Mouse (Mus musculus) layer of hippocampus, postnatal 10 days (tissue): ENCODE results near the gene Creb3. TPM values are rescaled to one million over a fixed set of nuclear protein-coding genes. Genes with fewer than 3 reads are reported as not detected.
"Not testable (repeated sequence)": the region's sequence is repeated elsewhere in the genome, so short reads cannot be mapped to it uniquely, and the experiment has no call there.

Experiments used
- DNase-seq, 2 experiments: peaks; one replicate each; pipeline ENCODE4 v3.0.0; 2021; ENCODE audit warnings: low spot score in 2 of 2
- total RNA-seq, 2 experiments: library from RNA; stranded (reverse); gene quantifications; 2 replicates each; pipeline ENCODE4 v1.2.3; 2021

Creb3 gene
- total RNA-seq, 2 experiments from 2014 or later = 65.9 to 75.4 TPM

- DNase-seq = no peak
These were observed 20.1 kb downstream of the Creb3 start for GRCm38 (mm10) chr4:43582241-43582640.

GRCm38 (mm10) chr4:43583421-43583820 lies 21.3 kb downstream of the Creb3 start:
- DNase-seq = no peak

GRCm38 (mm10) chr4:43584444-43585416 lies 22.6 kb downstream of the Creb3 start, which contains the start of gene Msmp:
Gene Msmp (minus strand): TSS chr4:43584494.
- no peak for DNase-seq

- DNase-seq = no peak
These were observed 23.6 kb downstream of the Creb3 start for GRCm38 (mm10) chr4:43585682-43586081.

- DNase-seq = no peak
These were observed 24.3 kb downstream of the Creb3 start for GRCm38 (mm10) chr4:43586411-43586810.

GRCm38 (mm10) chr4:43587681-43588080 lies 25.5 kb downstream of the Creb3 start:
- DNase-seq = no peak

GRCm38 (mm10) chr4:43591543-43591942 lies 29.4 kb downstream of the Creb3 start:
- DNase-seq = no peak

- DNase-seq = no peak
These were observed 29.8 kb downstream of the Creb3 start for GRCm38 (mm10) chr4:43591961-43592360.

GRCm38 (mm10) chr4:43593453-43593852 lies 31.3 kb downstream of the Creb3 start:
- no peak for DNase-seq

GRCm38 (mm10) chr4:43596597-43596996 lies 34.5 kb downstream of the Creb3 start:
- DNase-seq = not testable (repeated sequence)

- DNase-seq = no peak
These were observed 36.1 kb downstream of the Creb3 start for GRCm38 (mm10) chr4:43598200-43598599.

- DNase-seq = no peak
These were observed 36.7 kb downstream of the Creb3 start for GRCm38 (mm10) chr4:43598650-43599380.

- DNase-seq = no peak
These were observed 38.2 kb downstream of the Creb3 start for GRCm38 (mm10) chr4:43600195-43600934.

- no peak for DNase-seq
These were observed 42.0 kb downstream of the Creb3 start for GRCm38 (mm10) chr4:43604099-43604498.

- no peak for DNase-seq
These were observed 42.9 kb downstream of the Creb3 start for GRCm38 (mm10) chr4:43604751-43605685.

GRCm38 (mm10) chr4:43612534-43612933 lies 50.4 kb downstream of the Creb3 start:
- DNase-seq = no peak

- DNase-seq = no peak
These were observed 51.1 kb downstream of the Creb3 start for GRCm38 (mm10) chr4:43613060-43613730.
